Mouse (Mus musculus): ENCODE measurements around the gene Gmpr. TPM values are rescaled to one million over a fixed set of nuclear protein-coding genes. Genes with fewer than 3 reads are reported as not detected.

Gene Gmpr
- total and polyA plus RNA-seq, 3 experiments, result 139 to 171 (median 158) TPM

- H3K36me3 ChIP-seq (ENCODE audit: control insufficient read depth, insufficient read depth, low read length), result peaks cover 6% of the 10 kb centered on the region; the same call in 1 of the 2 replicates
- peaks cover 11% of the 10 kb centered on the region for H3K4me1 ChIP-seq (ENCODE audit: control insufficient read depth, insufficient read depth, low read length)
- 26% methylated on average over 9 of the region's 9 CpGs for WGBS
- peak in 1 of 2 experiments; percentile 70 for DNase-seq
- peak overlapping the region; percentile 77 for H3K27ac ChIP-seq
- no peak overlapping the region for H3K9ac ChIP-seq (ENCODE audit: low read depth, low read length)
- no peaks in the 10 kb centered on the region for H3K79me2 ChIP-seq (replicated peaks; ENCODE audit: control insufficient read depth, insufficient read depth, low read length)
- H3K4me3 ChIP-seq, result no peak overlapping the region
- H3K27me3 ChIP-seq (ENCODE audit: control insufficient read depth, insufficient read depth, low read length), result no peaks in the 10 kb centered on the region
- TF ChIP-seq EP300 (IDR thresholded peaks at IDR 0.05; ENCODE audit: insufficient read depth, low read depth, low read length) (peak; percentile 71; the same call in 1 of the 2 replicates), CTCF (IDR thresholded peaks at IDR 0.05) (no peak), POLR2A (IDR thresholded peaks at IDR 0.05; ENCODE audit: insufficient read depth, low read depth, low read length) (no peak)
- intact Hi-C loops (cut with DNase I), result no loop called here
These were observed 29.9 kb downstream of the Gmpr start for GRCm38 (mm10) chr13:45537110-45537509.

- peak overlapping the region; percentile 64 for H3K27ac ChIP-seq
- 56% methylated on average over 9 of the region's 9 CpGs for WGBS
- H3K9ac ChIP-seq (ENCODE audit: low read depth, low read length), result 0 out of 2 replicates have a peak overlapping the region, but pooled peaks have one; percentile 5
- no peaks in the 10 kb centered on the region for H3K79me2 ChIP-seq (replicated peaks; ENCODE audit: control insufficient read depth, insufficient read depth, low read length)
- H3K27me3 ChIP-seq (ENCODE audit: control insufficient read depth, insufficient read depth, low read length), result no peaks in the 10 kb centered on the region
- intact Hi-C loops (cut with DNase I), result loop anchor here (2.0 kb wide), 1 partner anchor 33 kb away; no protein-coding TSS in a partner anchor
- peaks cover 11% of the 10 kb centered on the region for H3K4me1 ChIP-seq (ENCODE audit: control insufficient read depth, insufficient read depth, low read length)
- TF ChIP-seq EP300 (IDR thresholded peaks at IDR 0.05; ENCODE audit: insufficient read depth, low read depth, low read length), result no peak; the same call in 1 of the 2 replicates
- TF ChIP-seq POLR2A (IDR thresholded peaks at IDR 0.05; ENCODE audit: insufficient read depth, low read depth, low read length), result no peak
- TF ChIP-seq CTCF (IDR thresholded peaks at IDR 0.05), result no peak
- H3K4me3 ChIP-seq, result no peak overlapping the region
- no peak for DNase-seq
- peaks cover 6% of the 10 kb centered on the region; the same call in 1 of the 2 replicates for H3K36me3 ChIP-seq (ENCODE audit: control insufficient read depth, insufficient read depth, low read length)
These were observed 30.8 kb downstream of the Gmpr start for GRCm38 (mm10) chr13:45538091-45538490.

GRCm38 (mm10) chr13:45538532-45539204 lies 31.4 kb downstream of the Gmpr start:
- DNase-seq, result peak; percentile 60 to 61
- H3K27ac ChIP-seq, result peak overlapping the region; percentile 64
- H3K36me3 ChIP-seq (ENCODE audit: control insufficient read depth, insufficient read depth, low read length), result peaks cover 6% of the 10 kb centered on the region; the same call in 1 of the 2 replicates
- no peaks in the 10 kb centered on the region for H3K79me2 ChIP-seq (replicated peaks; ENCODE audit: control insufficient read depth, insufficient read depth, low read length)
- H3K27me3 ChIP-seq (ENCODE audit: control insufficient read depth, insufficient read depth, low read length), result no peaks in the 10 kb centered on the region
- TF ChIP-seq EP300 (IDR thresholded peaks at IDR 0.05; ENCODE audit: insufficient read depth, low read depth, low read length) (peak; percentile 20; the same call in 1 of the 2 replicates), CTCF (IDR thresholded peaks at IDR 0.05) (no peak), POLR2A (IDR thresholded peaks at IDR 0.05; ENCODE audit: insufficient read depth, low read depth, low read length) (peak; percentile 45; the same call in 1 of the 2 replicates)
- WGBS, result 22% methylated on average over 10 of the region's 10 CpGs
- peaks cover 11% of the 10 kb centered on the region for H3K4me1 ChIP-seq (ENCODE audit: control insufficient read depth, insufficient read depth, low read length)
- peak overlapping the region; percentile 41 for H3K4me3 ChIP-seq
- intact Hi-C loops (cut with DNase I), result loop anchor here (1.0 to 2.0 kb wide), 2 partner anchors 32 to 624 kb away; no protein-coding TSS in a partner anchor
- peak overlapping the region; percentile 59 for H3K9ac ChIP-seq (ENCODE audit: low read depth, low read length)

- Histone ChIP-seq H3K79me2 (replicated peaks; ENCODE audit: control insufficient read depth, insufficient read depth, low read length) (no peaks in the 10 kb centered on the region), H3K36me3 (ENCODE audit: control insufficient read depth, insufficient read depth, low read length) (peaks cover 6% of the 10 kb centered on the region; the same call in 1 of the 2 replicates), H3K27ac (peak overlapping the region; percentile 64), H3K27me3 (ENCODE audit: control insufficient read depth, insufficient read depth, low read length) (no peaks in the 10 kb centered on the region), H3K4me1 (ENCODE audit: control insufficient read depth, insufficient read depth, low read length) (peaks cover 11% of the 10 kb centered on the region), H3K4me3 (peak overlapping the region; percentile 41), H3K9ac (ENCODE audit: low read depth, low read length) (peak overlapping the region; percentile 32)
- peak; percentile 68 to 75 for DNase-seq
- TF ChIP-seq EP300 (IDR thresholded peaks at IDR 0.05; ENCODE audit: insufficient read depth, low read depth, low read length) (0 out of 2 replicates have a peak, but pooled peaks have one; percentile 28), POLR2A (IDR thresholded peaks at IDR 0.05; ENCODE audit: insufficient read depth, low read depth, low read length) (no peak), CTCF (IDR thresholded peaks at IDR 0.05) (peak; percentile 72)
- intact Hi-C loops (cut with DNase I), result loop anchor here (1.0 to 2.0 kb wide), 2 partner anchors 32 to 623 kb away; no protein-coding TSS in a partner anchor
- WGBS, result 11% methylated on average over 10 of the region's 10 CpGs
These were observed 31.9 kb downstream of the Gmpr start for GRCm38 (mm10) chr13:45539205-45539568.

- no peaks in the 10 kb centered on the region for H3K4me1 ChIP-seq (ENCODE audit: control insufficient read depth, insufficient read depth, low read length)
- H3K79me2 ChIP-seq (replicated peaks; ENCODE audit: control insufficient read depth, insufficient read depth, low read length), result no peaks in the 10 kb centered on the region
- H3K9ac ChIP-seq (ENCODE audit: low read depth, low read length), result no peak overlapping the region
- no peak overlapping the region for H3K4me3 ChIP-seq
- H3K27ac ChIP-seq, result no peak overlapping the region
- intact Hi-C loops (cut with DNase I), result no loop called here
- DNase-seq, result no peak
- no peaks in the 10 kb centered on the region for H3K27me3 ChIP-seq (ENCODE audit: control insufficient read depth, insufficient read depth, low read length)
- 58% methylated on average over 13 of the region's 13 CpGs for WGBS
- peaks cover 5% of the 10 kb centered on the region; the same call in 1 of the 2 replicates for H3K36me3 ChIP-seq (ENCODE audit: control insufficient read depth, insufficient read depth, low read length)
- TF ChIP-seq EP300 (IDR thresholded peaks at IDR 0.05; ENCODE audit: insufficient read depth, low read depth, low read length) (no peak), CTCF (IDR thresholded peaks at IDR 0.05) (no peak), POLR2A (IDR thresholded peaks at IDR 0.05; ENCODE audit: insufficient read depth, low read depth, low read length) (no peak)
These were observed 38.7 kb downstream of the Gmpr start for GRCm38 (mm10) chr13:45545974-45546373.

GRCm38 (mm10) chr13:45546946-45547345 lies 39.7 kb downstream of the Gmpr start:
- Histone ChIP-seq H3K36me3 (ENCODE audit: control insufficient read depth, insufficient read depth, low read length) (peaks cover 5% of the 10 kb centered on the region; the same call in 1 of the 2 replicates), H3K4me1 (ENCODE audit: control insufficient read depth, insufficient read depth, low read length) (no peaks in the 10 kb centered on the region), H3K9ac (ENCODE audit: low read depth, low read length) (no peak overlapping the region), H3K27ac (no peak overlapping the region), H3K4me3 (no peak overlapping the region), H3K79me2 (replicated peaks; ENCODE audit: control insufficient read depth, insufficient read depth, low read length) (no peaks in the 10 kb centered on the region), H3K27me3 (ENCODE audit: control insufficient read depth, insufficient read depth, low read length) (no peaks in the 10 kb centered on the region)
- intact Hi-C loops (cut with DNase I), result no loop called here
- DNase-seq, result no peak
- TF ChIP-seq POLR2A (IDR thresholded peaks at IDR 0.05; ENCODE audit: insufficient read depth, low read depth, low read length), result no peak
- WGBS, result 71% methylated on average over 4 of the region's 4 CpGs

Data from heart, adult 2 months (tissue).